Mouse (Mus musculus) kidney, postnatal 25 days (tissue): ENCODE results near the gene Adamts3.

Source experiments
- DNase-seq, 2 experiments: peaks; one replicate each; pipeline ENCODE4 v3.0.0; 2021; ENCODE audit warnings: mixed read lengths in 2 of 2

Adamts3 gene

DNA sequence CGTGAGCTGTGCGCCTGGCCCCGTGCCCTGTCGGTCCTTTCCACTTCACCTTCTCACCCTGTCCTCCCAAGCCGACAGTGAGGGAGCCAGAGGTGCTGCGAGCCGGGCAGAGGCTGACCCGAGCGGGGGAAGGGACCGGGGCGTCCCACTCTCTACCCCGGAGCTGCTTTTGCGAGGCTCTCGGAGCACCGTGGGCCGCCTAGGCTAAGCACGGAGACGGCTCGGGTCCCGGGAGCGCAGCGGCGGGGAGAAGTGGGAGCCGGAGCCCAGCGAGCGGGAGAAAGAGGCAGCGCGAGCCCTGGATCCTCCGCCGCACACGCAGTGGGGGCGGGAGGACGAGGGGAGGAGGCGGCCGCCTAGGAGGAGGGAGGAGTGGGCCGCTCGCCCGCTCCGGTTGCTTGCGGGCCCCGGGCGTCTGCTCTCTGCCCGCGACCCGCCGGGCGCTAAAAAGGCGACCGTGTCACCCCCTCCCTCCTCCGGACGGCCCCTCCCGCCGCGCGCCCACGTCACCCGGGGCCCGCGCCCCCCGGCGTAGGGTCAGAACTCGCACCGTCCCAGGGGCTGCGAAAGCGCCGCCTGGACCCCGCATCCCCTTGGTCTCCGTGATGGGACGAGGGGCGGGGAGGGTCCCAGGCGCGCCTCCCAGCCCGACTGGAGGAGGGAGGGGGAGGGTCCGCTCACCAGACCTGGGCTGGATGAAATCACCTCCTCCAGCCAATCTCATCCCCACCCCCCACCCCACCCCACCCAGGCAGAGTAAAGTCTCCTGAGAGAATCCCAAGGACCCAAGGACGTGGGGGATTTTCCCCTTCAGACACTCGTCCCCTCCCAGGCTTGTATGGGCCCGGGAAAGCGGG lies at the start of gene Adamts3:
Adamts3 (minus strand) TSS at position 284 of the 857 bp plus-strand sequence.
- peak; percentile 54 to 69 for DNase-seq

DNA sequence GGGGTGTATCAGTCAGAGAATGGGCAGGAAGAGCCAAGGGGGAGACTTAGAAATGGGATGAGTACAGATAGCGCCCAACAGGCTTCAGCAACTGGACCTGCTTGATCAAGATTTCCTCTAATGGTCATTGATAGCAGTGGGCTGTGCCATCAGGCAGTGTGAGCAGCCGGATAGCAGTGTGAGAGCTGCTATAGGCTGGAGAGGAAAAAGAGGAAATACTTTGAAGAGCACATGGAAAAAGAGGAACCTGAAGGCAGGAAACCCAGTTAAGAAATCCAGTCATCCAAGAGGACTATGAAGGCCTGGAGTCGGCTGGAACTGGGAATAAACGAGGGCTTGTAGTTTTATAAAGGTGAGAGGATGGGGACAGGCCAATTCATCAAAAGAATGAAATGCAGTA lies 48.4 kb upstream of the Adamts3 start:
- no peak for DNase-seq

DNA sequence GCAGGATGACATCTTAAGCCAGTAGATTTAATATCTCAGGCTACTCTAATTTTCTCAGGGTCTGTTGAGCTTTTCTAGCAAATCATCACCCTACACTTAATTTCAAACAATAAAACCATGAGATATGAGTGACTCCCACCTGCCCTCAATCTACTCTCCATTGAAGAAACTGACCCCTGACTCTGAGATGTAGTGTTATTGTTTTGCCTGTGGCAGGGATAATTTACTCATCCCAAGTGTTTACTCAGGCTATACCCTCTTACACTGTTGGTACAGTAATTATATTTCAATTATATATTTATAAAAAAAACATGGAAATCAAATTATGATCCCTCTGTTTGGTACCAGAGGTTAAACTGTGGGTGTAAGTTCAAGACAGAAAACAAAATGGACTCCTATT lies 29.2 kb upstream of the Adamts3 start:
- no peak for DNase-seq

DNA sequence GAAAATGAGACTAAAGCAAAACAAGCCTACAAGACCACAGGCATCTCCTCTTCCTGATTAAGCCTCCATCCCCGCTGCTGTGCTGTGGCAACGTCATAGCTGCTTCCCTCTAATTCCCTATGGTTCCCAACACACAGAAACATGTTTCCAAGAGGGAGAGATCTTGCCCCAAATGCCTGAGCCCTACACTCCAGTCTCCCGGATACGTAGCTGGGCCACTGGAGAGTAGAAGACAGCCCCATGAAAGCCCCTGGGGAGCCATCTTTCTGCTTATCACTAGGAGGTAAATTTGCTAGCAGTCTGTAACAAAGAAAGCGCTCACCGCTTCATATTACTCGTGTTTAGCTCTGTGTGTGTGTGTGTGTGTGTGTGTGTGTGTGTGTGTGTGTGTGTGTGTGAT lies 28.8 kb upstream of the Adamts3 start:
- DNase-seq = no peak

DNA sequence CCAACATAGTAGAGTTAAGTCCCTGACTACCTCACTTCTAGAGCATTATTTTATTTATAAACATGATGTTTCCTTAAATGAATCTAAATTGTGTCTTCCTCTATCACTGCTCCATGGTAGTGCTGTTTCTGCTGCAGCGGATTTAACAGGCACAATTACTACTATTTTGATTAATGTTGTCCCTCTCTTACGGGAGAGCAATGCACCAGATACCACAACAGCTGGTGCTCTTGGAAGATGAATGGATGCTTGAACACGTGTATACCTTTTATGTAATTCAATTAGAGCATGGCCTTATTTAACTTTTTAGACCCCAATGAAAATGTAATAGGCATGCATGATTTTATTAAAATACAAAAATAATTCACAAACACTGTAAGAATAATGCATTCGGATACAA lies 28.4 kb upstream of the Adamts3 start:
- no peak for DNase-seq

DNA sequence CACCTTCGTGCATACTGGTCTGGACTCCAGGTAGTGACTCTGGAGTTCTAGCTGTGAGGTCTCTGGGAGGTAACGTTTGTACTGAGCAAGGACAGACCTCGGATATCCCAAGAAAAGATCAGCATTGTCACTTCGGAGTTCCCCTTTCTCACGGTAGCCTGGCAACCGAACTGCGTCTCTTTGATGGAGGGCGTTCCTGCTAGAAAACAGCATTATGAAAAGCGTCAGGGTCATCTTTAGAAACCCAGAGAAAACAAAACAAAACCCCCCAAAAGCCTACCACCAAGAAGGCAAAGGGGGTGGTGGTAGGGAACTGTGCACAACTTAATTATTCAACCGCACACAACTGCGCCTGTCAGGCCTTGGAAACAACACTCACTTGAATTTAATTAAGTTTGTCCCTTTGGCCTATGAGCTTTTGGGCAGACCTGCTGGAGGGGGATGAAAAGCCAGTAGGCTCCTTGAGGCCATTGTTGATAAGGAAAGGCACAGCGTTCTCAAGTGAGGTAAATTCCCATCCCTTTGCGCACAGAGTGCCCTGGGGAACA lies 23.8 kb upstream of the Adamts3 start:
- no peak for DNase-seq

DNA sequence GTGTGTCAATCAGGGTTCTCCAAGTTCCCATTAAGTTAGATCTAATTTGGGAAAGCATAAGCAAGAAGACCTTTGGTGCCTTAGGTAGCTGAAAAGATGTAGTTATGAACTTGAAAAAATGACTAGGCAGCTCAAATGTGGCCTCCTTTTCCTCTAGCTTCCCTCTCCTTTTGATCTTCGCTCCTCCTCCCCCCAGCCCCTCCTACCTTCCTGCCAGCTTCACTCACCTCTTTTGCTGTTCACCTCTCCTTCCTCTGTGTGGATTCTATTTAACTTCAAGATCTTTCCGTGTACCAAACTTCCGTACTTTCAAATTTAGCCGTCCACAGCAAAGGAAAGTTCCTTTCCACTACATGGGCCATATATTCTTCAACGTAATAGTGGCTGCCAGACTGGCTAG lies 17.9 kb upstream of the Adamts3 start:
- DNase-seq = no peak

DNA sequence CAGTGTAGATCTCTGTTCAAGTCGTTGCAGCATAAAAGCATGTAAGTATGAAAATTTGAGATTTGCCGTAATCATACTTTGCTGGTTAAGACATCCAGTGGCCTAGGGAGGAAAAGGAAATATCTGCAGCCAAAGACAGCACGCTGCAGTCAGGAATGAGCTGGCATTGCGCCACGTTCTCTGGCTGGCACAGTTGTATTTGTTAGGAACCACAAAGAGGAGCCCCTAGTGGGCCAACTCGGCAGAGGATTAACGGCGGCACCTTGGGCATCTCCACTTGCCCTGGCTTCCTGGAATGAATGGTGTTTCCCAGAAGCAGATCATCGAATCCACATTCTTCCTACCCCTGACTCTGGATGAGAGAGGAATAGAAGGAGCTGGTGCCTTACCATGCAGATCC lies 14.4 kb upstream of the Adamts3 start:
- DNase-seq = peak; percentile 72 to 73

DNA sequence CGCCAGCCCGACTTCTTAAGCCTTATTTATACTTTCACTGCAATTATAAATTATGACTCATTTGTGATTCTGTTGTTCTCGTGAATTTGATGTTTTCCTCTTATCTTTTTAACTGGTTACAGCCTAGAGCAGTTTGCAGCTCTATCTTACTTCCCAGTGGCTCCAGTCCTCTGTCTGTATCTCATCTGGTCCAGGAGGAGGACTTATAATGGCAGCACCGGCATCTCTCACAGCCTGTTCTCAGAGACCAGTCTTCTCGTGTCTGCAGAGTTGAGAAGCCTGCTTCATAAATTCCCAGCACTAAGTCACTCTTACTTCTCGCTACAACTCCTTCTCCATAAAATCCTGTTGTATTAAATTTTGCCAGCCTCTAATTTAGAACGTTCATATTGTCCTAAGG lies 12.4 kb upstream of the Adamts3 start:
- no peak for DNase-seq

DNA sequence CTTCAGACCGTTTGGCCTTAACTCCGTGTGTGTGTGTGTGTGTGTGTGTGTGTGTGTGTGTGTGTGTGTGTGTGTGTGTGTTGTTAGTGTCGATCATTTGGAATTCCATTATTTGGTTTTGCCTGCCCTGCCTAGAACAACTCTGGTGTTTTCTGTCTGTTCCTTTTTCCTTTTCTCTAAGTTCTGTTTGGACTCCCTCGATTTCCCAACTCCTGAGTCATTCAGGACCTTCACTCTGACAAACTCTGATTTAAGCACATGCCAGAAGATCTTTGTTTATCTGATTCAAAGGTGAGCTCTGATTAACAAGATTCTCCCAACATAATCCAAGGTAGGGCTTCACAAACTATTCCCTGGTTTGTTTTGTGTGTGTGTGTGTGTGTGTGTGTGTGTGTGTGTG lies 1.9 kb upstream of the Adamts3 start:
- DNase-seq = no peak

DNA sequence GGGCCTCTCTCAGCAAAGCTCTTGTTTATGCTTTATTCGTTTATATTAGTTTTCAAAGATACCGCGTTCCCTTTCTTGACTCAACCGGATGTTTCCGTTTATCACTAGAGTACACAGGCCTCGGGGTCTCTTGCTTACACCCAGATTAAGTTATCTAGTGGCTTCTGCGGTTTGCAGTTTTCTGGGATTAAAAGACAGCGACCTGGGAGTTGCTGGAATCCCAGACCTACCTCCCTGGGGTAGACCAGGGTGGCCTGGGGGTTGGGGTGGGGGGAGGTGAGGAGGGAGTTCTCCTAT lies 722 bp upstream of the Adamts3 start:
- DNase-seq = no peak

DNA sequence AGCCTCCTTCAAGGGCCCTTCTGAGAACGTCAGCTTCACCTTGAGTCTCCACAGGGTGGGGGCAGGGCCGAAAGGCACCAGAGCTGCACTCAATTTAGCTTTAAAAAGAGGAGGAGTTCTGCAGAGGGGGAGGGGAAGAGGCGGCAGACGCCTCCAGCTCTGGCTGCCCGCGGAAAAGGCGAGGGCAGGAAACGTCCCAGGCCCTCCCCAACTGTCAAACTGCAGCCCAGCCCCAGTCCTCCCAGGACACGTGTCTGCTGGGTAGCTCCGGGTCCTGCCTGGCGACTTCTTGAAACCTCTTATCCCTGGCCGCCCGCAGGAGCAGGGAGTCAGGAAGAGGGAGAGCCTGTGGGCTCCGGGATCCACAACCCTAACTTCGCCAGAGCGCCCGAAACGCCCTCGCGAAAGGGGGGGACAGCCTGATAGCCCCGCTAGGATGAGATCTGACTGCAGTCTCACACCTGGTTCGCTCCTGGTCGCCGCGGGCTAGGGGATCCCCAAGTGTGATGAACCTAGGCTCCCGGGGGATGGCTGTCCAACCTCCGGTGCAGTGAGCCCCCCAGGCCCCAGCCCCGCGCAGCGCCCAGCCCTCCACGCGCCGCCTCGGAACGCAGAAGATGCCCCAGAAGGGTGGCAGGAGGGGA lies 921 bp downstream of the Adamts3 start:
- peak; percentile 68 to 85 for DNase-seq

DNA sequence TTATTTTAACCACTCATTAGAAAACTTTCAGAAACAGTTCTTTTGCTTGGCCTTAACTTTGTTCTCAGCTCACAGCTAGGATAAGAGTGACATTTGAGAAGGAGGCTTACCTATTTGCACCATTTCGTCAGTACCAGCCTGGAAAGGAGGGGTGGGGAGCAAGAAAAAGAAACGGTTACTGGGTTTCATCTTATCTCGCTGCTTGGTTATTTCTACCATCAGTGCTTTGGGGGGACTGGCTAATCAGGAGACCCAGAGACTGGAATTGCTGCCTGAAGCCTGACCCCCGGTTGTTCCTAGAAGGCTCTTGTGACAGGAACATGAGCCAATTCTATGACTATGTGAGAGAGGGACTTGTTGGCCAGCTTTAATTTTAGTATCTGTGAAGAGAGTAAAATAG lies 1.7 kb downstream of the Adamts3 start:
- DNase-seq = no peak

DNA sequence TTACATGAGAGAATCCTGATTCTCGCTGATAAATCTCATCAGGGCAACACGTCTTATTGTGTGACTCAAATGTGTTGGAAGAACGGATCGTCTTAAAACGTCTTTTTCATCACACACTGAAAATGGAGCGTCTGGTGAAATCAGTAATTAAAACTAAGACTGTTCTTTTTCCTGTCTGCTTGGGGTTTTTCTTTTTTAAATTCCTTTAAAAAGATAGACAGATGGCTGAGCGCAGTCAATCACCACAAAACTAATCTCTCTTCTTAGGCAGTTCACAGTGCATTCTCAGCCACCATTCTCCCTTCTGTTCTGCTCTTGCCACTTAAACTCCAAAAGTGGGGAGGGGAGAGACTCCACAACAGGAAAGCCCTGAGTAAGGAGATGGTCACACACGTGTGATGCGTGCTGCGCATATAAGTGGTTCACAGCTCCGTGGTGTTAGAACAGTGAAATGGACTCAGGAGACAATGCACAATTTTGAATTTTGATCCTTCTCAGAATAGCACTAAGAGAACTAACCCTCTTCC lies 4.2 kb downstream of the Adamts3 start:
- no peak for DNase-seq

DNA sequence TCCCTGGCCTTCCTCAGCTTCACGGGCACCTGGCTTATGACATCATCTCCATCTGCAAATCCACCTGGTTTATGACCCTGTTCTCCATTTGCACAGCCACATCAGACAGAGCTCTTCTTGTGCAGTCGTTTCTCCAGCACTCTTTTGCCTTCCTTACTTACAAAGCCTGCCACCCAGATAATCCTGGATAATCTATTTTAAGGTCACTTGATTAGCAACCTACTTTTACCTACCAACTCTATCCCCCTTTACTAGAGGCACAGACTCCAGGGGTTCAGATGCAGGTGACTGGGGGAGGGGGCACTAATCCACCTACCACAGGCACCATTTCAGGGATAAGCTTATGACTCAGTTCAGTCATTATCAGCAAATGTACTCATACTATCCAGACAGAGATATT lies 10.5 kb downstream of the Adamts3 start:
- DNase-seq = no peak

DNA sequence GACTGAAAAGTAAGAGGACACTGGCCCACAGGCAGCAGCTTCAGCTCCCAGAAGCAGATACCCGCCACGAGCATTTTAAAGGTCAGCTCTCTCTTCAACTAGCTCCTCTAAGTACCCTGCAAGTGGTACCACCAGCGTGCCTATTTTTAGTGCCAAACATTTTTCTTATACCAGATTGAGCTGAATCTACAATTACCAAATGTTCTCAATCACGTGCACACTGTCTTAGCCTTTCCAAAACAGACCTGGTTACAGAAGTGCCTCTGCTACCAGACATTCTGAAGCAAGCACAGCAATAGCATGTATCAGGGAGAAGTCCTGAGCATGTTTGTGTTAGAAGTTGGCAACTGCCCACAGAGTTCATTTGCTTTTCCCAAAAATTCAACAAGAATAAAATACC lies 23.5 kb downstream of the Adamts3 start:
- no peak for DNase-seq

DNA sequence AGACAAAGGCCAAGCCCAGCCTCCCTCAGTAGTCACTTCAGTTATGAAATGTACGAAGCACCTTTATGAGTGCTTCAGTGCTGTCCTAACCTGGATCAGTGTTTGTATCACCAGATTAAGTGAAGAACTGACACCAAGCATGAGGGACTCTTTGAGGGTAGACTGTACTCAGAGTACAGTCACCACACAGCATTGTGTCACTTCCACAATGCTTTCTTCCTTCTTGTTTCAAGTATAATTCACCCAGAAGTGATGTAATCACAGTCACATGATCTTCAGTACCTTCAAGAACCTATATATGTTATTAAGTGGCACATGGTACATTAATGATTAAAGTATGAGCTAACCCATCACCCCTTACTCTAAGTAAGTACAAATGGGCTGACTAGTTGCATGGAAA lies 24.3 kb downstream of the Adamts3 start:
- no peak for DNase-seq

DNA sequence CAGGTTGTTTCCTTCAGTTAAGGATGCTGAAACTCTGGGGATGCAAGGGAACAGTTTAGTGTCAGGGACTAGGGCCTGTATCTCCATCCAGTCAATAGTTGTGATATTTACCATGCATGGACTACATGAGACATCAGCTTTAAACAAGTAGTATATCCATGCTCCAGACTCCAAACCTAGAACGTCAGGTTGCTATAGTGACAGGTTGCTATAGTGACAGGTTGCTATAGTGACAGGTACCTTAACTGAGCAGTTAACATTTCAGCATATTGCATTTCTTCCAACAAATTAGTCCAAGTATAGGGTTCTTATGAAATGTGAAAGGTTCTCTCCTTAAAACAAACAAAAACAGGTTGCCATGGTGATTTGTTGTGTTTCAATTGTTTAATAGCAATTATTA lies 36.6 kb downstream of the Adamts3 start:
- no peak for DNase-seq

DNA sequence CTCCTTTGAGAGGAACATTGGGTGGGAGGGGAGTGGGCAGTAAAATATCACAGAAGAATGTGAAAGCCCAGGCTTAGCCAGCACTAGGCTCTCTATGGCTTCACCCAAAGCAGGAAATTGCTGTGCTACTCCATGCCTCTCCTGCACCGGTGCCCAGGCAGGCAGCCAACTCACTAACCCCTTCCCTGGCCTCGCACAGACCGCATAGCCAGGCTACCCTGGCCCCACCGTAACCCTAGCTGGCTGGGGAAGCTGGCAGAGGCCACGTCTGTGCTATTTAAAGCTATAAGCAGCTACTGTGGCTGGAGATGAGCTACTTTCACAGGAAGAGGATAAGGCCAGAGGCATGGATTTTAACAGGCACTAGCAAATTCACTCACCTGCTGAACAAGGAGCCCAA lies 38.8 kb downstream of the Adamts3 start:
- DNase-seq = peak; percentile 70 to 80

DNA sequence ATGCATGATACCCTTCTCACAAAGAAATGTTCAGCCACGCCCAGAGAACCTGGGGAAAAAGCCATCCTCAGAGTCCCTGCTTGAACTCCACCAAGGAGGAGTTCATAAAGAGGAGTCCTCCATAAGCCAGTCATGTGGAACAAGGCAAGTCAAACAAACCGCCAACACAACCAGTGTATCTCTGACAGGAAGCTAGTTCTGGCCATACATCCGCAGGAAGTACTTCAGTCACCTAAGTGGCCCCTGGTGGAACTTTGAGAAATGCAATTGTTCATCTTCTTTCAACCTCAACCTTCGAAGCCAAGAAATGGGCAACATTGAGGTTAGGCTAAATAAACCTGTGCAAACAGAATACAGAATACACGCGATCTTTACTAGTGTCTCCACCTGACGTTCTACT lies 39.7 kb downstream of the Adamts3 start:
- DNase-seq = no peak

DNA sequence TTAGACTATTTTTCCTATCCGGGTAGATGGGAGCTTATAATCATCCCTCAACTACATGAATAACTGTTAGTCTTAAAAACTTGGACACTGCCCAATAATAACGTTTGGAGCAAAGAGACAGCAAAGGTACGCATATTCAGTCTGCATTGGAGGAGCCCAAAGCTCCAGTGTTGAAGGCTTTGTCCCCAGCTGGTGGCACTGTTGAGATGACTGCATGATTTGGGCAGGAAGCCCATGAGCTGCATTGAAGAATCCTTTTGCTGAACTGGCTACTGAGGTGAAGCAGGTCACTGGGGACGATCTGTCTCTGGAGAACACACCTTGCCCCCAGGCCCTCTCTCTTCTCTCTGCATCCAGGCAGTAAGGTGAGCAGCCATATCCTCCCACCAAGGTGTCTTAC lies 43.5 kb downstream of the Adamts3 start:
- DNase-seq = peak in 1 of 2 experiments; percentile 37

DNA sequence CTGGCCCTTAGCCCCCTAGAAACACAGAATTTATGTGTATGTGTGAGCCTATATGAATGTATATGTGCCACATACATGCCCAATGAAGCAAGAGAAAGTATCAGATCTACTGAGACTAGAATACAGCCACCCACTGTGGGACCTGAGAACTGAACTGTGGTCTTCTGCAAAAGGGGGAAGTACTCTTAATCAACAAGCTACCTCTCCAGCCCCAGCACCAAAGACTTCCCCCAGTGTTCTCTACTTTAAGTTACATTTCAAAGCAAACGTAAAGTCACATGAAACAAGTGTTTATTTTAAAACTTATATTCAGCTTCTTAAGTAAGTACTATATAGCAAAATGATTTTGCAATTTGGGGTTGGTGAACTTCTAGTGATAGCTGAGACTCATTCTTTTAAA lies 62.0 kb downstream of the Adamts3 start:
- no peak for DNase-seq

DNA sequence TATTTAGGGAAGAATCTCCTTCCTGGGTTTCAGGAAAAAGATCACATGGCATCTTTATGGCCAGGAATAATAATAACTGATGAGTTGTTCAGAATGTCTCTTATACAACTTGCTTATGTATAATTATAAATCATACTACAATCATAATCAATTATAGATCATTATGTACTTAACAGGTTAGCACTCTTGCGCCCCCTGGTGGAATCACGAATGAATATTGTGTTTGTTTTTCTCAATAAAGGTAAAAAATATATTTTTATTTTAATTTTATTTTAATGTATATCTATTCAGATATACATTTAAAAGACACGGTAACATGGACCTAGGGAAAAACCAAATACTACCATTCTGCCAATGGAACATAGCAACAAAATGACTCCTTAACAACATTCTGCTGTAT lies 63.6 kb downstream of the Adamts3 start:
- DNase-seq = peak in 1 of 2 experiments; percentile 63

DNA sequence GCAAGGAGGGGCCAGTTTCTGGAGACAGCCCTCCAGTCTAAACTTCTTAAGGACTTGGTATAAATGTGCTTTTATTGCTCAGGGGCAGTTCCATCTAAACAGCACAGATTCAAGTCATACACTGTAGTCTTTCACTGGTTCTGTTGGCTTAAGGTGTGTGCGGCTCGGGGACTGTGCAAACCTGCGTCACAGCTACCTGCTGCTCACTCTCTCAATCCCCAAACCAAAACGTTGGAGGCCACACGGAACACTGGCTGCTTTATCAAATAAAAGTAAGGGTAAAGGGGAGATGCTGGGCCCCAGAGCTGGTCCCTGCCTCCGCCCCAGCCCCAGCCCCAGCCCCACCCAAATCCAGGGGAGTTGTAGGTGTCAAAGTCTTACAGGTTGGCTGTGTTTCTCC lies 66.5 kb downstream of the Adamts3 start:
- no peak for DNase-seq
